Mouse (Mus musculus): ENCODE measurements at regions not wholly inside any gene's neighbourhood (a gene's known extent, or its start where the extent isn't known, plus 50 kb on each side); places are given as distances from the start of the nearest gene placed in this dataset.

DNA sequence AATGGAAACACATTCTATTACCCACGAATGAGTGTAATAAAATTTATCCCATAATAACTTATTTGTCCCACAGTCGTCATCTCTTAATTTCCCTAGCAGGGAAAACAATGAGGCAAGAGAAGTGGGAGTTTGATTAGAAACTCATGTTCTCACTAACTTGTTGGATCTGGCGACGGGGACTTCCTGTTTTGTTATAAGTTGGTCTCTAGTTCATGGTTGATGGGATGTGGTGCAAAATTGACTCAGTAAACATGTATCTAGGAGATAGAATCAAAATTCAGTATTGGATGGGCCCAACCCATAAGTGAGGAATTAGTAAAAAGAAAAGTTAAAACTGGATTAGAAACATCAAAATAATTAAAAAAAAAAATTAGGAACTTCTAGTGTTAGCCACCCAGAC is 227.5 kb downstream of the Gm5426 start:
- Histone ChIP-seq H3K4me2 (no peak overlapping the region), H3K36me3 (no peaks in the 10 kb centered on the region), H3K9ac (no peak overlapping the region), H3K27ac (no peak overlapping the region), H3K27me3 (no peaks in the 10 kb centered on the region), H3K4me3 (no peak overlapping the region), H3K4me1 (0 out of 2 replicates have a peak, but pooled peaks cover 5% of the 10 kb centered on the region), H3K9me3 (no peaks in the 10 kb centered on the region)
- 80% methylated on average over 4 of the region's 4 CpGs for WGBS
- ATAC-seq (ENCODE audit: borderline replicate concordance, extremely low read depth, low FRiP score, low TSS enrichment): no peak

DNA sequence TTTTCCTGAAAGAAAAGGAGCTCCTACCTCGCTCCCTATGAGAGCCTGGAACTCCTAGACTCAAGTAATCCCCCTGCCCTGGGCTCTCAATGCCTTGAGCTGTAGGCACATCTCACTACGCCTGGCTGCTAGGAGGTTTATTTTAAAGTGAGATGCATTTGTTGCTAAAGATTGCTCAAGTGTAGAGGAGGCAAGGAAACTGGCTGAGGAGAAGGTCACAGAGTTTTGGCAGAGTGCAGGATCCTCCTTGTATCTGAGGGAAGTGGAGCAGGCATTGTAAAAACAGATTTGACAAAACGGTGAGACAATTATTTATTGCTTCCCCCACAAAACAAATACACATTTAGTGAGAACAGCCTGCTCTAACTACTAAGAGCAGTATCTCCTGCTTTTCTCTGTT is 228.7 kb downstream of the Gm5426 start:
- 0 out of 2 replicates have a peak, but pooled peaks cover 5% of the 10 kb centered on the region for H3K4me1 ChIP-seq
- no peak overlapping the region for H3K9ac ChIP-seq
- ATAC-seq (ENCODE audit: borderline replicate concordance, extremely low read depth, low FRiP score, low TSS enrichment): no peak
- no peak overlapping the region for H3K4me3 ChIP-seq
- H3K27me3 ChIP-seq: no peaks in the 10 kb centered on the region
- H3K36me3 ChIP-seq: no peaks in the 10 kb centered on the region
- H3K4me2 ChIP-seq: no peak overlapping the region
- WGBS: 46% methylated on average over 3 of the region's 3 CpGs
- no peaks in the 10 kb centered on the region for H3K9me3 ChIP-seq
- H3K27ac ChIP-seq: no peak overlapping the region

DNA sequence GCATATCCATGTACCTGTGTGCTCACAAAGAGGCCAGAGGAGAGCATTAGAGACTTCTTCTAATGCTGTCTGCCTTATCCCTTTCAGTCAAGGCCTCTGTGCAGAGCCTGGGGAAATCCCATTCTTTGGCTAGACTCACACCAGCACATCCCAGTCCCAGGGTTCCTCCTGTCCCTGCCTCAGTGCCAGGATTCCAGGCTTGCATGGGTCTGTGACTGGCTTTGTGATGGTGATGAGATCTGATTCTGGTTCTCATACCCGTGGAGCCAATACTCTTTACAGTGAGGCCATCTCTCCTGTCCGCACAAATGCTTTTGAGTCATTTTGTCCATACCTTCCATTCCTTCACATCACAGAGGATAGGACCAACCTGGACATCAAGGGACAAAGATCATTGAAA is 230.5 kb downstream of the Gm5426 start:
- ATAC-seq (ENCODE audit: borderline replicate concordance, extremely low read depth, low FRiP score, low TSS enrichment): no peak
- Histone ChIP-seq H3K4me1 (peaks cover 16% of the 10 kb centered on the region), H3K9me3 (no peaks in the 10 kb centered on the region), H3K27ac (no peak overlapping the region), H3K36me3 (no peaks in the 10 kb centered on the region), H3K4me3 (no peak overlapping the region), H3K4me2 (no peak overlapping the region), H3K9ac (no peak overlapping the region), H3K27me3 (no peaks in the 10 kb centered on the region)
- WGBS: 91% methylated on average over 2 of the region's 2 CpGs

DNA sequence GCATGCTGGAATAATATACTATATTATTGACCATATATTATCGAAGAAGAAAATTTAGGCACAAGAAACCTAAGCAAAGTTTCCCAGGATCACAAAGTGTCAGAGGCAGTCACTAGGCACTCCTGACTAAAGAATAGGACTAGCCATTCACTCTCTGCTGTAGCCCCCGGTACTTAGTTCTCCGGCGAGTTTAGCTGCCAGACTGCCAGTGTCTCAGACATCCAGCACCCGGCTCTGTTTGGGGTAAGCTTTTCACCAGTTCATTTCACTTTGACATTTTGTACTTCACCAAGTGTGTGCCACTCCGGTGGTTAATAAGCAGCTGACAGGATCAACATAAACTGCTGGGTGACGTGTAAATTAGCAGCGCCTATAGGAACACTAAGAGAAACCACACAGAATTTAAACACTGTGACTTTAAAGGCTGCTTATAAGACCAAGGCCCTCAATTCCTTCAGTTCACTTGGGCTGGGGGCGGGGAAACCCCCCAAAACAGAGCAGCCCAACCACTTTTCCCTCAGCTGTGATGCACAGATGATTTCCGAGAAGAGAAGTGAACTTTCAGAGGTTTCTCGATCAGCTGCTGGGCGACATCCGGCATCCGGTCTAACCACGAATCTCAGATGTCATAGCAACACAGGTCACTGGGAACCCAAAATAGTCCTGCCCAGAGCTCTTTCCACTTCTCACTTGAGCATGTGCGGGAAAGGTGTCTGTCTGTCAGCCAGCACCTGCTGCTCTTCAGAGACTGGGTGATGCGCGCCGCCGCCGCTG is 234.3 kb downstream of the Gm5426 start:
- no peaks in the 10 kb centered on the region for H3K9me3 ChIP-seq
- no peak; the same call in 1 of the 2 replicates for ATAC-seq (ENCODE audit: borderline replicate concordance, extremely low read depth, low FRiP score, low TSS enrichment)
- H3K4me2 ChIP-seq: peak overlapping the region; percentile 51
- WGBS: 31% methylated on average over 21 of the region's 21 CpGs
- H3K9ac ChIP-seq: no peak overlapping the region
- no peaks in the 10 kb centered on the region for H3K36me3 ChIP-seq
- H3K27ac ChIP-seq: 0 out of 2 replicates have a peak overlapping the region, but pooled peaks have one; percentile 15
- H3K4me3 ChIP-seq: peak overlapping the region; percentile 14
- H3K27me3 ChIP-seq: no peaks in the 10 kb centered on the region
- H3K4me1 ChIP-seq: peaks cover 27% of the 10 kb centered on the region

DNA sequence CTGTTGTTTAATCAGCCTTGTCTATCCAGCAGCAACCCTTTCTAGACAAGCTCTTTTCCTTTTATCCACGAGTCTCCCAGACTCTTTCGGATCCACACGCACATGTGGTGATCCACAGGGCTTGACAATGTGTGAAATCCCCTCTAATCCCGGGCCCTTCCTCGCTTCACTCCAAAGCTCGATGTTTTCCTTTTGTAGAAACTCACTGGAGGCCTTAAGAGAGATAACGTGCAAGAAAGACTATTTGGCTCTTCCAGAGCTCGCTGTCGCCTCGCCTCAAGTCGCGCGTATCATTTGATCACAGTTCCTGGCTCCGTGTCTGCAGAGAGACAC is 234.9 kb downstream of the Gm5426 start:
- peak overlapping the region; percentile 14 for H3K4me3 ChIP-seq
- 36% methylated on average over 14 of the region's 14 CpGs for WGBS
- no peaks in the 10 kb centered on the region for H3K36me3 ChIP-seq
- H3K9me3 ChIP-seq: no peaks in the 10 kb centered on the region
- H3K4me2 ChIP-seq: peak overlapping the region; percentile 51
- ATAC-seq (ENCODE audit: borderline replicate concordance, extremely low read depth, low FRiP score, low TSS enrichment): no peak; the same call in 1 of the 2 replicates
- H3K4me1 ChIP-seq: peaks cover 27% of the 10 kb centered on the region
- H3K27me3 ChIP-seq: no peaks in the 10 kb centered on the region
- no peak overlapping the region for H3K27ac ChIP-seq
- H3K9ac ChIP-seq: no peak overlapping the region

DNA sequence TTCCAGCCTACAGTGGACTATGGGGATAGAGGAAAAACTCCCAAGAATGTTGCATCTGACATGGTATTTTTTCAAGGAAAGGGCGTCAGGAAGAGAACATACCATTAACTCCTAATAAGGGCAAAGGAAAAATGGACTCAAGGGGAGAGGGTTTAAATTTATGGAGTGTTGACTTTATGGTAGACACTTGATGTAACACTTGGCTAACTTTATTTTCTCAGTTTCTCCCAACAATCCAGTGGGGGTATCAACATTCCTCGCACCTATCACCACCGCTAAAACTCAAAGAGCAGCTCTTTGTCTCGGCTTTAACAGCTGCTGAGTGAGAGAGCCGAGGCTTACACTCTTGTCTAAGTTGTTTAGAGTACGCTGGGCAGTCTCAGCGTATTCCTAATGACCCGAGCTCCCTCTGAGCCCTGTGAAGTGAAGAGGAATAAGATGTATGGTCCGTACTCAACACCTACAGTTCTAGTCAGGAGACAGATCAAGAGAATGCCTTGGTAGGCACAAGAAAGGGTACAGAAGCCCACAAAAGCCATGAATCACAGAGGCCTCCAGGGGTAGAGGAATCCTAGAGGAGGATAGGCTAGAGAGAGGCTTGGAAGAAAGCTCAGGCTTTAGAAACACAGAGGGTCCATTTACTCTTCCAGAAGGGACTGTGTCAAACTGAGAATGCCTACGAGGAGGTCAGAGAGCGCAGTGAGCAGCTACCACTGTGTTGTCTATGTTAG is 236.4 kb downstream of the Gm5426 start:
- H3K27me3 ChIP-seq: no peaks in the 10 kb centered on the region
- WGBS: 19% methylated on average over 11 of the region's 11 CpGs
- H3K4me1 ChIP-seq: peaks cover 27% of the 10 kb centered on the region
- ATAC-seq (ENCODE audit: borderline replicate concordance, extremely low read depth, low FRiP score, low TSS enrichment): peak; percentile 60; the same call in 1 of the 2 replicates
- no peaks in the 10 kb centered on the region for H3K9me3 ChIP-seq
- H3K4me2 ChIP-seq: no peak overlapping the region
- no peak overlapping the region for H3K4me3 ChIP-seq
- no peak overlapping the region; the same call in 1 of the 2 replicates for H3K27ac ChIP-seq
- no peaks in the 10 kb centered on the region for H3K36me3 ChIP-seq
- H3K9ac ChIP-seq: no peak overlapping the region

DNA sequence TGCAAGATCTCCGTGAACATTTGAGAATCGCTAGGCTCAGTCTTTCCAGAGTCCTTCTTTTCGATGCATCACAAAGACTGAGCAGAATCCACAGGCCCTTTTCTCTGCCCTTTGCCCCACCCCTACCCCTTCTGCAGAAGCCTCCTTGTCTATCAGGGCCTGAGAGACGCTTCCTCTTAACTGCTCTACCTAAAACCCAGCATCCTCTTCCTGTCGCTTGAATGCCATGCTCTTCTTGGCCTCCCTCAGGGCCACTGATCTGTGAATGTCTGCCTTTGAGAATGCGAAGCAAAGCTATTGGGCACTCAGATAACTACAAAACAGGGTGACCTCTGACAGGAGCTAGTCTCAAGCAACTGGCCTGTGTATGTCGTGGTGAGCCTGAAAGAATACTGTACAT is 237.1 kb downstream of the Gm5426 start:
- WGBS: 67% methylated on average over 7 of the region's 7 CpGs
- Histone ChIP-seq H3K4me2 (no peak overlapping the region), H3K9me3 (no peaks in the 10 kb centered on the region), H3K36me3 (no peaks in the 10 kb centered on the region), H3K27me3 (no peaks in the 10 kb centered on the region), H3K27ac (no peak overlapping the region), H3K4me3 (no peak overlapping the region), H3K9ac (no peak overlapping the region), H3K4me1 (peaks cover 27% of the 10 kb centered on the region)
- no peak for ATAC-seq (ENCODE audit: borderline replicate concordance, extremely low read depth, low FRiP score, low TSS enrichment)

DNA sequence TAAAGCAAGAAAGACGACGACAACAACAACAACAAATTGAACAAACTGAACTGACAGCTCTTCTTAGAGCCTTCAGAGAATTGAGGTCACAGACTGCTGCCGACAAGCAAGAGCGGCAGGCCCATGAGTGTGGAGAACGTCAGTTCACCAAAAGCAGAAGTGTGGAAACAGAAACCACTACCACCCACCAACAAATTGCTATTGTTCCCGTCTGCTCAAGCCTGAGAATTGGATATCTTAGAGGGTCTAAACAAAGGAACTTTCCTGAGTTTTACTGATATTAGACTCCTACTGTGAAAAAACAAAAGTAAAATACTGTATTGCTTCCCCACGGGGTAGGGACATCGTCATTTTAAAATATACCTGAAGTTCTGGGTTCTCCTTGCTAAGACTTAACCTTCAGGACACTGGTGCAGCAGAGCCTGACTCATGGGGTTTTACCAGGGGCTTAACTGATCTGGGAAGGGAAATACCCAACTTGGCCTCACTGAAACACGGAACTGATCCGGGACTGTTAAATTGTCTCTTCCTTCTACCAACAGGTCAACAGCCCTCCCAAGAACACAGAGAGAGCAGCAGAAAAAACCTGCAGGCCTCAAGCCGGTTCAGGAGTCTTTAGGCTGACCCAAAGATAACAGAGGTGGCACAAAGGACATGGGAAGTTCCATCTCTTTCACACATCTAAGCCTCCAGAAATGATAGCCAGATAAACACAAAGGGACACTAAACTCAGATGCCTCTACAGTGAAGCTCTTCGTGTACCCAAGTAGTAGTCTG is 238.1 kb downstream of the Gm5426 start:
- Histone ChIP-seq H3K9ac (no peak overlapping the region), H3K4me2 (no peak overlapping the region), H3K36me3 (no peaks in the 10 kb centered on the region), H3K4me3 (no peak overlapping the region), H3K27me3 (no peaks in the 10 kb centered on the region), H3K9me3 (no peaks in the 10 kb centered on the region), H3K4me1 (peaks cover 27% of the 10 kb centered on the region), H3K27ac (no peak overlapping the region)
- WGBS: 83% methylated on average over 12 of the region's 12 CpGs
- no peak for ATAC-seq (ENCODE audit: borderline replicate concordance, extremely low read depth, low FRiP score, low TSS enrichment)

DNA sequence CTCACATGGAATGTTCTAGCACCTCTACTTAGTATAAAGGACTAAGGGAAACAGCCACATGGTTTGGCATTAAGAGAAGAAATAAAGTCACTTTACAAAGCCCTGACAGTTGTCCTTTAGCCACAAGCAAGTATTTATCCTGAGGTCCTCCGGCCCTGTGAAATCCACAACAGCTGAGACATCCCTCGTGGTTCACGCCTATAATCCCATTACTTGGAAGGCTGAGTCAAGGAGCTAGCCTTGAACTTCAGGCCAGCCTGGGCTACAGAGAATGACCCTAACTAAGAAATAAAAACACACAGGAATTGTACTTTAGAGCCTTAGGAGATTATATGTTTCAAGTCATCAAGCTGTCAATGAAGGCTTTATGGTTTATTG is 238.7 kb downstream of the Gm5426 start:
- Histone ChIP-seq H3K27me3 (no peaks in the 10 kb centered on the region), H3K4me3 (no peak overlapping the region), H3K9ac (no peak overlapping the region), H3K9me3 (no peaks in the 10 kb centered on the region), H3K4me2 (no peak overlapping the region), H3K4me1 (peaks cover 27% of the 10 kb centered on the region), H3K27ac (no peak overlapping the region), H3K36me3 (no peaks in the 10 kb centered on the region)
- 92% methylated on average over 3 of the region's 3 CpGs for WGBS
- no peak for ATAC-seq (ENCODE audit: borderline replicate concordance, extremely low read depth, low FRiP score, low TSS enrichment)

DNA sequence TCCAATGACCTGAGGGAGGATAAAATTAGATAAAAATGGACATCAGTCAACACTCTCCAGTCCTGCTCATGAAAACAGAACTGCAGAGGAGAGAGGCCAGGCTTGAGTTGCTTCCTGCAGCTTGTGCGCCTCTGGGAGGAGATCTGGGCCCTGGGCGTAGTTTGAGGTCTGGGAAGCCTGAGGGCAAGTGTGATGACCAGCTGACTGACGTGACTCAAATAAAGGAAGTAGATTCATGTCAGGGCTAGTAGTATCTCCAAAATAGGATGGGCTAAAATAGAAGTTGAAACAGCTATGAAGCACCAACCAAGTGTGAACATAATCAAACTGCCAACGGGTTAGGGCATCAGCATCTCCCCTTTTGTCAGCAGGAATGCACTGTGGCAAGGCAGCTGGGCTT is 239.3 kb upstream of the Btg1 start:
- Histone ChIP-seq H3K27me3 (no peaks in the 10 kb centered on the region), H3K4me3 (no peak overlapping the region), H3K9me3 (no peaks in the 10 kb centered on the region), H3K4me2 (no peak overlapping the region), H3K36me3 (no peaks in the 10 kb centered on the region), H3K4me1 (peaks cover 11% of the 10 kb centered on the region), H3K27ac (no peak overlapping the region), H3K9ac (no peak overlapping the region)
- ATAC-seq (ENCODE audit: borderline replicate concordance, extremely low read depth, low FRiP score, low TSS enrichment): no peak
- WGBS: 82% methylated on average over 4 of the region's 4 CpGs

DNA sequence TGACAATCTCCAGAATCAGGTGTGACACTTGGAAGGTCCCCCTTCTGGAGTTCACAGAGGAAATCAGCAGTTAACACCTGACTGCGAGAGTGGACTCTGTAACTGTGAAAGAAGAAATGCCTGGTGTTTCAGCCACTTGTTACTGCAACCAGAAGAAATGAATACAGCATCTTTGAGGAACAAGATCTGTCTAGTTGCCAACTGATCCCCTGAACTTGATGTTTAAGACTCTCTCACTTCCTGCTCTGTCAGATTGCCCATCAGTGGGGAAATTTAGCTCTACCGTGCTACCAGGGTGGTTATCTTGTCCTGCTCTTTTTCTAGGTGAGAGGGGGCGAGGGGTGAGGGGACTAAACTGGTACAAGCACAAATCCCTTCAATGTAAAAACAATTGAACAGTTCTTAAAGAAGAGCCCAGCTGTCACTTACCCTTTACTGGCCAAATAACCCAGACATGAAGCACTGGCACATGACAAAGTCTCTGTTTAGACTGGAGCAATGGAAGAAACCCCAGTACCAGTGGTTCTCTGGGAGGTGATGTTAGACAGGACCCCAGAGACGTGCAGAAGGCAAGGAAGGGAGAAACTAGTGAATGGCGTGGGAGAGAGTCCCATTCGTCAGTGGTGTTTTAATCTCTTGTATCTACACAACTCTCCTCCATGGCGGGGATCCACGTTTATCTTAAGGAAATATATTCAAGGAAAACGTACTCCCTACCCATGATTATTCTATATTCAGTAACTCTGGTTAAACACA is 237.6 kb upstream of the Btg1 start:
- ATAC-seq (ENCODE audit: borderline replicate concordance, extremely low read depth, low FRiP score, low TSS enrichment): no peak
- Histone ChIP-seq H3K9me3 (no peaks in the 10 kb centered on the region), H3K4me2 (no peak overlapping the region), H3K9ac (no peak overlapping the region), H3K4me1 (peaks cover 5% of the 10 kb centered on the region; the same call in 1 of the 2 replicates), H3K27ac (no peak overlapping the region), H3K27me3 (no peaks in the 10 kb centered on the region), H3K4me3 (no peak overlapping the region), H3K36me3 (no peaks in the 10 kb centered on the region)
- WGBS: 43% methylated on average over 9 of the region's 9 CpGs

Data from lung, embryonic 15.5 days (tissue).